Mouse (Mus musculus) liver, embryonic 13.5 days (tissue): ENCODE data around the gene Ogg1. TPM values are rescaled to one million over a fixed set of nuclear protein-coding genes. Genes with fewer than 3 reads are reported as not detected.

ENCODE experiments used
- ATAC-seq: fragments of 200-750 bp; cut with Nextera tagmentation; 2 replicates; pipeline ENCODE4 v1.8.0; 2017; ENCODE audit warnings: low read depth, mild to moderate bottlenecking, moderate number of reproducible peaks, moderate library complexity
- DNase-seq: peaks from one replicate; pipeline ENCODE4 v3.0.0; 2022
- H3K27ac ChIP-seq: fragments of 300-500 bp; sonication (generic); 2 replicates; pipeline ENCODE4 v1.5.1; 2015; ENCODE audit warnings: moderate library complexity, mild to moderate bottlenecking, inconsistent platforms
- H3K27me3 ChIP-seq: fragments of 300-500 bp; sonication (generic); 2 replicates; pipeline ENCODE4 v1.6.1; 2015; ENCODE audit warnings: mild to moderate bottlenecking, inconsistent platforms
- H3K36me3 ChIP-seq: fragments of 300-500 bp; sonication (generic); 2 replicates; pipeline ENCODE4 v1.6.1; 2015; ENCODE audit warnings: mild to moderate bottlenecking, inconsistent platforms
- H3K4me1 ChIP-seq: fragments of 300-500 bp; sonication (generic); replicated peaks from 2 replicates; pipeline ENCODE4 v1.6.1; 2015; ENCODE audit warnings: inconsistent platforms
- H3K4me2 ChIP-seq: fragments of 300-500 bp; sonication (generic); 2 replicates; pipeline ENCODE4 v1.6.1; 2015; ENCODE audit warnings: inconsistent platforms, mild to moderate bottlenecking, moderate library complexity
- H3K4me3 ChIP-seq: fragments of 300-500 bp; sonication (generic); replicated peaks from 2 replicates; pipeline ENCODE4 v1.5.1; 2015; ENCODE audit warnings: mild to moderate bottlenecking, inconsistent platforms
- H3K9ac ChIP-seq: fragments of 300-500 bp; sonication (generic); 2 replicates; pipeline ENCODE4 v1.6.1; 2015; ENCODE audit warnings: mild to moderate bottlenecking, inconsistent platforms
- H3K9me3 ChIP-seq: fragments of 300-500 bp; sonication (generic); replicated peaks from 2 replicates; pipeline ENCODE4 v1.6.1; 2016; ENCODE audit warnings: inconsistent platforms
- WGBS: fragments of 180-500 bp; shearing (Covaris S2); methylation state at CpG from one replicate; pipeline ENCODE4 v1.1.7; 2015; ENCODE audit not compliant: insufficient replicate concordance; 5-methylcytosine and 5-hydroxymethylcytosine counted together
- polyA plus RNA-seq: library from polyadenylated mRNA; unstranded; fragments of >200 nt; fragmentation: Nextera tagmentation; extraction: Ambion mirVana; gene quantifications from 2 replicates; pipeline ENCODE4 v1.2.1, GENCODE M21; 2015

Ogg1 gene
- polyA plus RNA-seq, 1 experiment from 2014 or later = 6.8 TPM

DNA sequence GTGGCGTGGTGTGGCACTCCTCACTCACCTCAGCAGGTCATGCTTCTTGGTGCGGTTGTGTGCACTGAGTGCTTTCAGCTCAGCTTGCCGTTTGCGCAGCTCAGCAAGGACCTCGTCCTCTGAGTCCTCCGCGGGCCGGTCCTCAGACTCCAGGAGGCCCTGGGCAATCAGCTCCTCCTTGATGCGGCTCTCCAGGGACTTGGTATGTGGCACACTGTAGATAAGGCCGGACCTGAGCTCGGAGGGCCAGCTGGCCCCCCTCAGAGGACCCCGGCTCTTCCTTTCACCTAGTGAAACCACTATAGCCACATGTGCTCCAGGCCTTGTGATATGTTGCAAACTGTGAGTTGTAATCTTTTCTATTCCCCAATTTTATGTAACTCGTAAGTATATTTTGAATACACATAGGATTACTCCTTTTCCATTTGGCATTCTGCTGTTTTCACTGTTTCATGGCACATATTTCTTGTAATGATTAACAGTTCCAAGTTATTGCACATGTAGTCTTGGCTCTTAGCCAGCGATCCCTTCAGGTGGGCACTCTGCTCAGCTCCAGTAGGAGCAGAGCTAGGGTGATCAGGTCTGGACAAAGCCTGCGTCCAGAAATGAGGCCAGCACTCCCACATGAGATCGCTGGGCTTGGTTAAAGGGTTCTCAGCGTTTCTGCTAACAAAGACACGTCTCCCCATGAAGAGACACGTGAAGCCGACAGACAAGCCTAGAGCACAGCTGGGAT lies 43.6 kb downstream of the Ogg1 start:
- no peak overlapping the region for H3K4me2 ChIP-seq
- H3K4me3 ChIP-seq = no peak overlapping the region
- ATAC-seq (no peak), DNase-seq (no peak)
- no peak overlapping the region for H3K27ac ChIP-seq
- peaks cover 78% of the 10 kb centered on the region for H3K36me3 ChIP-seq
- peaks cover 30% of the 10 kb centered on the region for H3K4me1 ChIP-seq
- WGBS = 81% methylated on average over 20 of the region's 20 CpGs
- no peaks in the 10 kb centered on the region for H3K9me3 ChIP-seq
- H3K27me3 ChIP-seq = no peaks in the 10 kb centered on the region
- H3K9ac ChIP-seq = no peak overlapping the region

- Histone ChIP-seq H3K4me3 (peak overlapping the region; percentile 16), H3K4me1 (peaks cover 50% of the 10 kb centered on the region), H3K9ac (peak overlapping the region; percentile 46), H3K9me3 (no peaks in the 10 kb centered on the region), H3K27me3 (no peaks in the 10 kb centered on the region), H3K27ac (peak overlapping the region; percentile 83), H3K36me3 (peaks cover 74% of the 10 kb centered on the region), H3K4me2 (peak overlapping the region; percentile 51)
- ATAC-seq (peak; percentile 38), DNase-seq (peak; percentile 65)
- WGBS = 37% methylated on average over 4 of the region's 4 CpGs
Observed at GRCm38 (mm10) chr6:113373491-113373890, 46.7 kb downstream of the Ogg1 start.

DNA sequence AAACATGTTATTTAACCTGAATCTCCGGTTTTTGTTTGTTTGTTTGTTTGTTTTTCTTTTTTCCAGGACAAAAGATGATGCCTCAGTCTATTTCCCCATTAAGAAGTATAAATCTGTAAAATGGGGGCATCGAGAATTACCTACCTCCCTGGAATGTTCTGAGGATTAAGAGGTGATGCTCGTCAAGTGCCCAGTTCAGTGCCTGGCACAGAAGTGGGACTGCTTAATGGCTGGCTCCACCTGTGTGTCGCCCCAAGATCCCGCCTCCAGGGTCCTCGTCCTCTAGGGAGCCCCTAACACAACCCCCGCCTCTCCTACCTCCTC lies 50.4 kb downstream of the Ogg1 start:
- Histone ChIP-seq H3K4me1 (peaks cover 75% of the 10 kb centered on the region), H3K27me3 (no peaks in the 10 kb centered on the region), H3K27ac (peak overlapping the region; percentile 93), H3K36me3 (peaks cover 58% of the 10 kb centered on the region), H3K4me2 (peak overlapping the region; percentile 88), H3K4me3 (peak overlapping the region; percentile 99), H3K9me3 (no peaks in the 10 kb centered on the region), H3K9ac (peak overlapping the region; percentile 98)
- DNase-seq = no peak
- ATAC-seq = no peak
- 6% methylated on average over 7 of the region's 7 CpGs for WGBS

- no peaks in the 10 kb centered on the region for H3K9me3 ChIP-seq
- peak; percentile 93 for ATAC-seq
- under 1% methylated on average over 60 of the region's 61 CpGs for WGBS
- DNase-seq = peak; percentile 90
- no peaks in the 10 kb centered on the region for H3K27me3 ChIP-seq
- peak within 1 kb of the TSS; percentile 98 for H3K9ac ChIP-seq
- H3K4me1 ChIP-seq = peaks cover 69% of the 10 kb centered on the region
- peaks cover 58% of the 10 kb centered on the region for H3K36me3 ChIP-seq
- H3K4me3 ChIP-seq = peak within 1 kb of the TSS; percentile 99
- H3K4me2 ChIP-seq = peak within 1 kb of the TSS; percentile 88
- peak within 1 kb of the TSS; percentile 93 for H3K27ac ChIP-seq
Observed at GRCm38 (mm10) chr6:113377496-113378385, 51.0 kb downstream of the Ogg1 start, which contains the start of the genes Tada3 and Arpc4. TSS of gene Tada3 (minus strand) at chr6:113377883. TSS of gene Arpc4 (plus strand) at chr6:113378115.

- no peaks in the 10 kb centered on the region for H3K9me3 ChIP-seq
- peaks cover 60% of the 10 kb centered on the region for H3K36me3 ChIP-seq
- ATAC-seq (no peak), DNase-seq (no peak)
- 16% methylated on average over 6 of the region's 6 CpGs for WGBS
- peak overlapping the region; percentile 98 for H3K9ac ChIP-seq
- peaks cover 54% of the 10 kb centered on the region for H3K4me1 ChIP-seq
- no peaks in the 10 kb centered on the region for H3K27me3 ChIP-seq
- H3K4me2 ChIP-seq = peak overlapping the region; percentile 88
- H3K27ac ChIP-seq = peak overlapping the region; percentile 93
- H3K4me3 ChIP-seq = peak overlapping the region; percentile 99
Observed at GRCm38 (mm10) chr6:113379246-113379645, 52.5 kb downstream of the Ogg1 start.

- Histone ChIP-seq H3K9me3 (no peaks in the 10 kb centered on the region), H3K9ac (no peak overlapping the region; the same call in 1 of the 2 replicates), H3K36me3 (peaks cover 60% of the 10 kb centered on the region), H3K4me3 (no peak overlapping the region; the same call in 1 of the 2 replicates), H3K27me3 (no peaks in the 10 kb centered on the region), H3K4me2 (peak overlapping the region; percentile 88), H3K27ac (no peak overlapping the region), H3K4me1 (peaks cover 45% of the 10 kb centered on the region)
- ATAC-seq = no peak
- no peak for DNase-seq
- 89% methylated on average over 11 of the region's 11 CpGs for WGBS
Observed at GRCm38 (mm10) chr6:113380480-113380879, 53.7 kb downstream of the Ogg1 start.

DNA sequence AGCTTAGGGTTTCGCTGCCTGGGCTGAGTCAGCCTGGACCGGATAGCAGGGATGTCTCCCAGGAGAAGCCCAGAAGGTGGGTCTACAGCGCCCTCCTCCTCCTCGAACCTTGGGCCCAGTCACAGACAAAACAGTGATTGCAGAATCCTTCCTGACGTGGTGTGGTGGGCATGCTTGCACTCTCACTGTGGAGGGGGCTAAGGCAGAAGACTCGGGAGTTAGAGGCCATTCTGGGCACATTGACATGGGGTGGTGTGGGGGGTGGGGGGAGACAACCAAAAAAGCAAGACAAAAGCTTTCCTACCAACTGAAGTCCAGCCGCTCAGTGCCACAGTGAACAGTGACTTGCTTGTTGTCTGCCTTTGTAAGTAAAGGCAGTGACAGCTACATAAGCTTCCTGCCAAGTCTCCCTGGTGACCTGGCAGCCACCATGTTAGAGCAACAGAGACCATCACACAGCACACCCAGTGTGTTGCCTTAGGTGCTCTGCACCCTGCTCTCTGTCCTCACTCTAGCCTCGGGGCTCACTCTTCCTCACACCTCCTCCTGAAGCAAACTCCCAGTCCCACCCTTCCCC lies 57.7 kb downstream of the Ogg1 start:
- Histone ChIP-seq H3K9ac (no peak overlapping the region), H3K36me3 (peaks cover 93% of the 10 kb centered on the region), H3K9me3 (no peaks in the 10 kb centered on the region), H3K4me3 (no peak overlapping the region), H3K4me1 (peaks cover 18% of the 10 kb centered on the region), H3K27me3 (no peaks in the 10 kb centered on the region), H3K4me2 (no peak overlapping the region), H3K27ac (no peak overlapping the region)
- WGBS = 81% methylated on average over 8 of the region's 8 CpGs
- no peak for ATAC-seq
- no peak for DNase-seq

Other genes with a start within 250 kb of the Ogg1 start
- gene Setd5, start 249.6 kb upstream of the Ogg1 start, polyA plus RNA-seq = 19.8 and 21.3 TPM in 2 replicates
- 0.30 and 0.31 TPM in 2 replicates for gene Lhfpl4, start 131.6 kb upstream of the Ogg1 start, polyA plus RNA-seq
- gene Mtmr14, start 89.1 kb upstream of the Ogg1 start, polyA plus RNA-seq = 17.9 and 18.0 TPM in 2 replicates
- gene Cpne9, start 44.7 kb upstream of the Ogg1 start, polyA plus RNA-seq = 0.17 TPM in 1 of 2 replicates, not detected in the other
- 7.5 and 9.2 TPM in 2 replicates for gene Brpf1, start 19.8 kb upstream of the Ogg1 start, polyA plus RNA-seq
- gene Camk1, start 17.0 kb downstream of the Ogg1 start, polyA plus RNA-seq = 19.9 and 22.6 TPM in 2 replicates
- gene Tada3, start 50.9 kb downstream of the Ogg1 start, polyA plus RNA-seq = 22.6 TPM in 2 replicates
- 262 and 272 TPM in 2 replicates for gene Arpc4, start 51.1 kb downstream of the Ogg1 start, polyA plus RNA-seq
- gene Ttll3, start 62.3 kb downstream of the Ogg1 start, polyA plus RNA-seq = 0.62 and 0.85 TPM in 2 replicates
- 13.4 and 19.2 TPM in 2 replicates for gene Rpusd3, start 92.4 kb downstream of the Ogg1 start, polyA plus RNA-seq
- gene Cidec, start 108.8 kb downstream of the Ogg1 start, polyA plus RNA-seq = 0.10 TPM in 1 of 2 replicates, not detected in the other
- gene Jagn1, start 115.6 kb downstream of the Ogg1 start, polyA plus RNA-seq = 51.8 and 53.3 TPM in 2 replicates
- gene Il17re, start 131.5 kb downstream of the Ogg1 start, polyA plus RNA-seq = 0.16 and 0.20 TPM in 2 replicates
- gene Il17rc, start 144.5 kb downstream of the Ogg1 start, polyA plus RNA-seq = 5.3 and 6.2 TPM in 2 replicates
- gene Creld1, start 156.3 kb downstream of the Ogg1 start, polyA plus RNA-seq = 7.4 and 8.0 TPM in 2 replicates
- gene Prrt3, start 175.0 kb downstream of the Ogg1 start, polyA plus RNA-seq = 0.07 TPM in 2 replicates
- gene Emc3, start 204.7 kb downstream of the Ogg1 start, polyA plus RNA-seq = 47.5 and 54.9 TPM in 2 replicates
- gene Fancd2, start 204.7 kb downstream of the Ogg1 start, polyA plus RNA-seq = 9.7 and 11.0 TPM in 2 replicates